Mouse (Mus musculus) lung, postnatal 25 days (tissue): Measurements from ENCODE around the gene Lep.
A peak's percentile ranks its signal among the peaks of the same experiment; 100 is the strongest.

ENCODE experiments used
- DNase-seq: peaks from one replicate; pipeline ENCODE4 v3.0.0; 2022; ENCODE audit warnings: low spot score

Lep gene

DNA sequence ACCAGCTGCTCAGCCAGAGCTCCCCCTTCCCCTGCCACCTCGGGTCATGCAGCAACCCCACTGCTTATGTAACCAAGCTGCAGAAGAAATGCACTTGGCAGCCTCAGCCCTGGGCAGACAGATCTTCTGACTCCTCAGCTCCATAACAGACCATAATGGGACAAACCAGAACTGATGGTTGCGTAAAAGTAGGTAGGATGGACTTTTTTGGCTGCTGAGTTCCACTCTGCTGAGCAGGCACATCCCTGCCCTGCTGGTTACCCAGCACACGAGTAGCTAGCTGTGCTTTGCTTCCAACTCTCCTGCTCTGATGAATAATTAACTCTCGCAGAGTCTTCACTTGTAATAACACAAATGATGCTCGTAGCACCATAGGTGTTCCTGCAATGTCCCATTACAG is 10.1 kb upstream of the Lep start:
- DNase-seq: no peak

DNA sequence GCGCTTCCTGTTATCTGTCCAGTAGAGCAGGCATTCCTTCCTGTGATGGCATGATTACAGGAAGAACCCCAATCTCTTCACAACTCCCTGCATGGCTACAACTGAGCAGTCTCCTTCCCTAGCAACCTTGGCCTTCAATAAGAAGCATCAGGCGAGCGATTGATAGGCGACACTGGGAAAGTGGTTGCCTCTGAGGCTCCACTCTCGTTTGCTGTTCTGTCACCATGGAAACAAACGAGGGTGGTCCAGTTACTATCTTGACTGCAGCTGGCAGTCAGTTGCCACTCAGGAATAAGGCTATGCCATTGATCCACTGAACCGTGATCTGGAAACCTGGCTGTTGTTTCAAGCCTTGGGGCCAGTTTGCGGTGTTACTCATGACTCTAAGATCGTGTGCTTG is 7.8 kb upstream of the Lep start:
- DNase-seq: no peak

DNA sequence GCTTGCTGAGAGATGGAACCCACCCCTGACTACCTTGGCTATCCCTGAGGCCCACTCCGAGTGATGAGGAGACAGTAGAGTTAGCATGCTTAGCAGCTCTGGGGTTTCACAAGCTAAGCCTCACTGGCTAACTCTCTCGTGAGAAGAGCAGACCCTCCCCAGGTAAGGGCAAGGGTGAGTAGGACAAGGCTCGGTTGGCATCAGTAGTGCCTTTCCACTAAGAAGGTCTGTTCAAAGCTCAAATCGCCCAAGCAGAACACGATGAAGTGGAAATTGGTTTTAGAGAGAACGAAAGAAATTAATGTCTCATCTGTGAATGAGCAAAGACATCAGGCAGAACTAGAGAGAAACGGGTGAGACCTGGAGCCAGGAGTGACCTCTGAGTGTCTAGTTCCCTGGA is 6.8 kb upstream of the Lep start:
- DNase-seq: no peak

DNA sequence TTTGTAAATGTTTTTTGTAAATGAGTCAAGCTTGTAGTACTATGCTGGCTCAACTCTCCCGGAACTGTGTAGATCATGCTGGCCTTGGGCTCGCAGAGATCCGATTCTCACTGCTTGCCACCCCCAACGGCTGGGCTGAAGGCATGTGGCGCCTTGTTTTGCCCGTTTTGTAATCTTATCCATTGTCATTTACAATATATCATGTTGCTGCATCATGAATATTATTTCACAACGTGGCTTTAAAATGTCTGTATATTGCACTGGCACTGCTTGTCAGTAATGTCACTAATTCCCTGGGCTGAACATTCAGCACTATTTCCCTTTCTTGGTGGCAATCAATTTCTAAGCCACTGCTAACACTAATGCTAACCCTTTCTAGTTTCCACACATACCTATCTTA is 3.6 kb upstream of the Lep start:
- DNase-seq: no peak

DNA sequence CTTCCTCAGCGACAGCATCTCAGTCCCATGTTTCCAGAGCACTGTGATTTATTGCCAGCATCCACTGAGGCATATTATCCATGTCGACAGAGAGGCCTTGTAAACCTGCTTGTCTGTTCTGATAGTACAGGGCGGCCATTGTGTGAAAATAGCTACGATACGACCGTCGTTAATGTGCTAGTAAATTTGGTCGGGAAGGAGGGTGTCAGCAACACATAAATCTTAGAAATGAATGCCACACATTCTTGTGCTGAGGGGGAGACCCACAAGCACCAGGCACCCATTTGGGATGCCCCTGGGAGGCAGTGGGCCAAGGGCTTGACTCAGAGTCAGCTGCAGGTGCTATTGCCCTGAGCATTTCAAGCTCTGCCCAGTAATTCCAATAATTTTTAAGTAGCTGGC is 6.4 kb downstream of the Lep start:
- DNase-seq: peak; percentile 25

DNA sequence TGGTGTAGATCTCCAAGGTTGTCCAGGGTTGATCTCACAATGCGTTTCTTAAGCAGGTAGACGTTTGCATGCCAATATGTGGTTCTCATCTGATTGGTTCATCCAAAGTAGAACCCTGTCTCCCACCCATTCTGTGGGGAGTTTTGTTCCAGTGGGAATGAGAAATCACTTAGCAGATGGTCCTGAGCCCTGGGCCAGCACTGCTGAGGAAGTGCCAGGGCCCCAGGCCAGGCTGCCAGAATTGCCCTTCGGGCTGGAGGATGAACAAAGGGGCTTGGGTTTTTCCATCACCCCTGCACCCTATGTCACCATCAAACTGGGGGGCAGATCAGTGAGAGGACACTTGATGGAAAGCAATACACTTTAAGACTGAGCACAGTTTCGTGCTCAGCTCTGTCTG is 12.2 kb downstream of the Lep start:
- no peak for DNase-seq

DNA sequence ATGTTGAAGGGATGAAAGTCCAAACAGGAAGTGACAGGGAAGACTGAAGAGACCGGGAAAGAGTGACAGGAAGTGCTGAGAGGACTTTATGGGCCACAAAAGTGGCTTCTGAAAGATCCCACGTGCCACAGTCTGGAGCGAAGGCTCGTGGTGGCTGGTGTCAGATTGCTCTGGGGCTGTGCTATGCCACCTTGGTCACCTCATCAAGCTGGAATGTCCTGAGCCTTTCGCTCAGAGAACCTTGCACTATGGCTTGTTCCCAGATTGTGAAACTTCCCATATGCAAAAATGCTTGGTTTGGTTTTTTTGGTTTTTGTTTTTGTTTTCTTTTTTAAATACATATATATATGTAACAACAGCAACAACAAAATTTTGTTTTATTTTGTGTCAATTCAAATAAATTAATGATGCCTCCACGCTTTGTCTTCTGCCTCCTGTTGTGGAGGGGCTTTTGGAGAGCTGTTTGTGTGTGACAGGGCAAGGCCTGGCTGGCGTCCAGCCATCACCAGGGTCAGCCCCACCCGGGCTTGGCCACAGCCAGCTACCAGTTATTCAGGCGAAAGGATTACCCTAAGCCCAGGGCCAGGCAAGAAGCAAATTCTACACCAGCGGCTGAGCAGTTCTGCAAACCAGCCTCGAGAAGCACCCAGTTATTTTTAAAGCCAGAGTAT is 13.6 kb downstream of the Lep start:
- no peak for DNase-seq

DNA sequence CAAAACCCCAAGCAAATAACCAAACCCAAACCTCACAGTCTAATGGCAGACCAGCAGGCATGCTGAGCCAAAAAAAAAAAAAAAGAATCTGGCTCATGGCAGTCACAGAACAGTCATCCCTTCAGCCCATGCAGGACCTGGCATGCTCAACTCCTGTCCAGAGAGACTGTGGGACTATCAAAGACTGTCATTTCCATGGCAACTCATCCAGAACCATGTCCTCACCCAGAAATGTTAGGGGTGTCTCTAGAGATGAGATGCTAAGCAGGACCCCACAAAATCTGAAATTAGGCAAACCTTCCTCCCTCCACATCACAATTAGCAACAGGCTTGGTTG is 14.1 kb downstream of the Lep start:
- no peak for DNase-seq

DNA sequence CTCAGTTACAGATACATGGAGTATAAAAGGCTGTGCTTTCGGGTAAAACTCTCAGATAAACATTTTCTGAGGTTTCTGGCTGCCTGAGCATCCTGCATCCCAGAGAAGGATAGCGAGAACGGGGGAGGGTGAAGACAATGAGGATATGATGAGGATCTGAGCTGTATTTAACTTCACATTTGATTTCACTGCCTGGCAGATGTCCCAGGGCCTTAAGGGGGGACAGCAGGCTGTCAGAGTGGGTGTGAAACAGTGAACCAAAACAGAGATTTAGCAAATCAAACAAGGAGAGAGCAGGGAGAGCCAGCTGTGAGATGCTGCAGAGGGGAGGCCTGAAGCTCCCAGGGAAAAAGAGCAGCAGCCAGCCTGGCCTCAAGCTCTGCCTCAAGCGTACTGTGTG is 19.3 kb downstream of the Lep start:
- no peak for DNase-seq

DNA sequence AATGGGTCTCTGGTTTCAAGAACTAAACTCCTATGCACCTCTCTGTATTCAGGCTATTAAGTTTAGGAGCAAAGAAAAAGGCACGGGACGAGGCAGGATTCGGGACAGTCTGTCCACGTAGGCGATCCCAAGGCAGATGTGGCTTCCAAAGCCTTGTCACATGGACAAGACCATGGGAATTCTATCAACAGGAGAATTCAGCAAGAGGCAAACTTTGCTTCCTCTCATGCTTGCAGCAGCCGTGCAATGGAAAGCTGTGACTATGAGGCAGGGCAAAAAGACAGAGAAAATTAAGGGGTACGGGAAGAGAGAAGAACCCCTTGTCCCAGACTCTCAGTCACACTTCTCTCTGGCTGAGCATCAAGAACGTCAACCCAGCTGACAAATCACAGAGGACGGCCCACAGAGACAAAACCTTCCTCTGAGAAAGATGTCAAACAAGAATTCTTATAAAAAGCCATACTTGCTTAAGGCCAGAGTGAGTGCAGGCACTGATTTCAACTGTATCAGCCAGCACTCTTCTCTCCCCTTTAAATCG is 21.9 kb downstream of the Lep start:
- no peak for DNase-seq

DNA sequence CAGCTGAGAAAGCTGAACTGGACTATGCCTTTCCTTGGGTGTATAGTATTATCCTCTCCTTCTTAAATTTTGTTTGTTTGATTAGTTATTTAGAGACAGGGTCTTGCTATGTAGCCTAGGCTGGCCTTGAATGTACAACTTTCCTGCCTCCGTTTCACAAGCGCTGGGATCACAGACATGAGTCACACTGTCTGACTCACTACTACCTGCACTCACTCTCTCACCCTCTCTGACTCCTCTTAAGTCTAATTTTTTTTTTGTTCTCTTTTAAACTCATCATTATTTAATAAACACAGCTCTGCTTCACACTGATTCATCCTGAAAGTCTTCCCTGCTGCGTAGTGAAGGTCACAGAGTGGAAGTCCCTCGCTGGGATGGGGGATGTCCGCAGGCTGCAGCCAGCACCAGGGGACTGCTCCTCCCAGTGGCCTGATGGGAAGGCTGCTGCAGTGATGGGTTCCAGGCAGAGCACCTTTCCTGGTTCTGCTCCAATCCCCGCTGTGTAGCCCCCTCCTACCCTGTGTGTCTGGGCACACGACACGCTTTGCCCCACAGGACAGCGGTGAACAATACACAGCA is 22.8 kb downstream of the Lep start:
- no peak for DNase-seq

DNA sequence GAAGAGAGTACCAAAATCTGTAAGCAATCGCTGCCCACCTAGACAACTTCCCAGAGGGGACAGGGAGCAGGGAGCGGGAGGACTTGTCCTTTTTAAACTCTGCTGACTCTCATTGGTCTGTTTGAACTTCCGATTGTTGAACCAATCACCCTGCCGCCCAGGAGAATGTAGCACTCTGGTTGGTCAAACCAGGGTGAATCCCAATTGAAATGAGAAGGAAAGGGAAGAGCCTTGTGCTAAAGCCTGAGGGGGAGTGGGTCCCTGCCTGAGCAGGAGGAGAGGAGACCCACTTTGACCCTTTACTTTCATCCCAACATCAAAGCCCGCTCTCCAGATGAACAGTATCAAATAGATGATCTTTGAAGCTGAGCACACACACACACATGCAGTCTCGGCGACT is 24.4 kb downstream of the Lep start:
- no peak for DNase-seq

DNA sequence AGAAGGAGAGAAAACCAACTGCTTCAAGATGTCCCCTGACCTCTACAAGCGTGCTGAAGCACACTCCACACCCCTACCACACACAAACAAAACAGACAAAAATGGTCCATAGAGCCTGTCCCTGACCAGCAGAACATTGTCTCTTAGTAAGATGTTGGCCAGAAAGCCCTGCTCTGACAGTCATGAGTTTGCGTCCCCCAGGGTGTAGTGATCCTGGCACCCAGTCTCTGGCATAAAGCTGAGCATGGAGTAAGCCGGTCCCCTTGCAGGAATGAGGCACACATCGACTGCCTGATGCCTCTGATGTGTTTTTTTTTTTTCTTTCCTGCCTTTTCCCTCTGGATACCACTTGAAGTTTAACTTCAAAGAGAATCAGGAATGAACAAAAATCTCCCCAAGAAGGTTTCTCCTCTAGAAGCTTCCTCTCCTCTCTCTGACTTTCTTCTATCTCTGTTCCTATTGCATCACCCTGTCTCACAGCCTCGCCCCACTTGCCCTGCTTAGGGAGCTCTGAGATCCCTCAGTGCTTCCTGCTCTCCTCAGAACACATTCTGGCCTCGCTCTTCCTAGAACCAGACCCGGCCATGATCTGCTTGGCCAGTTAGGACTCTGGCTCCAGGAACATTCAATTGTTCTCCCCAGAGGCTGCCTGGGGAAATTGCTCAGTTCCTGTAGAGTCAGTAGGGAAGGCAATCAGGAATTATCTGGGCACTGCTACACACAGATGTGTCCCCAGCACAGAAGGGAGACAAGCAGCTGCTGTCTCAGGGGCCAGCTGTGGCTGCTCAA is 28.1 kb downstream of the Lep start:
- DNase-seq: peak; percentile 8

DNA sequence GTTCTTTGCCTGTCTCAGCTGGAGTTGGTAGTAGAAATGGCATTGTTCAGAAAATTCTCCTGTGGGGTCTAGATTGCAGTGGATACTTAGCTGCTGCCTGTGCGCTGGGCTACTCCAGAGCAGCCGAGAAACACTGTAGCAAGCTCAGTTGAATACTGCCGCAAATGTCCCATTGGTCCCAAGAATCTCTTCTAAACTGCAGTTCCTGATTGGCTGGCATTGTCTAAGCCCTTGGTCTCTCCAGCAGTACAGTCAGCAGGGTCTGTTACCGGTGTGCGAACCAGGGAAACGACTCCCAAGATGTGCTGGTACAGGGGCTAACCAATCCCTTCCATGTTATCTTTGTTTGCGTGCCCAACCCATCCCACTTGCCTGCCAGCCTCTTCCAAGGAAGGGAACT is 32.2 kb downstream of the Lep start:
- DNase-seq: no peak

DNA sequence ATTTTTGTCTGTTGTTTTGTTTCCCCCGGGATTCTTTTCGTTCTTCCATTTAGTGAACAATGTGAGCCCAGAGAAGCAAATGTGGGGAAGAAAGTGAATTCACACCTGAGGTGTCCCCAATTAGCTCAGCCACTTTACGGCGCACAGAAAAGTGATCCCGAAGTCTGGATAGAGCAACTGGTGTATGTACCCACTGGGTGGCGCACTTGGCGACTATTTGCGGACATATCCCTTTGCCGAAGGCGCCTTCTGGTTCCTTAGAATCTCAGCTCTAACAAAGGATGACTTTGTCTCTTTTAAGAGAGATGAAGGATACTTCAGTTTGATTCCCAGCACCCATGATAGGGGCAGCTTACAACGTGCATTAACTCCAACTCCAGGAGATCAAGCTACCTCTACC is 32.9 kb downstream of the Lep start:
- no peak for DNase-seq

DNA sequence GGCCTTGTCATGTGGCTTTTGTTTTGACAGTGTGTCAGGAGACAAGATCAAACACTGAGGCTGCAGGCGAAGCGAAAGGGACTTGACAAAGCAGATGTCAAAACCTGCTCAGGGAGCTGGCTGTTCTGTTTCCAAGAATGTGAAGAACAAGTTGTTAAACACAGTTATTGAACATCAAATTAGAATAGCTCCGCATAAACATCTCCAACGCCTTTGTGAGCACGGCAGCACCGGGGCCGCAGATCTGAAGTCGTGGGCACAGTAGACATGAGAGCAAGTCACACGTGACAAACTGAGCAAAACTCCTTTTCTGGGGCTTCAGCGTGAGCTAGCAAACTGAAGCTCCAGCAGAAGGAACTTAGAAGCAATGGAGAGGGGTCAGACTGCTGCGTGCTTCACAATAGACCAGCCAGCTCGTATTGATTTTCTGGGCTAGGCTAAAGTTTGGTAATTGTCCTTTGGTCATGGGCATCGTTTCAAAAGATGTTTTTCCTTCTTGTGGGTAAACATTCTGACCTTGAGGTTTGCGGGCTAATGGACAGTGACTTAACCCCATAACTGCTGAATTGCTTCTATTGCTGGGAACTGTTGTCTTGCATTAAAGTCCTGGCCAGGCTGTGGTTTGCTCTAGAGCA is 39.6 kb downstream of the Lep start:
- no peak for DNase-seq

DNA sequence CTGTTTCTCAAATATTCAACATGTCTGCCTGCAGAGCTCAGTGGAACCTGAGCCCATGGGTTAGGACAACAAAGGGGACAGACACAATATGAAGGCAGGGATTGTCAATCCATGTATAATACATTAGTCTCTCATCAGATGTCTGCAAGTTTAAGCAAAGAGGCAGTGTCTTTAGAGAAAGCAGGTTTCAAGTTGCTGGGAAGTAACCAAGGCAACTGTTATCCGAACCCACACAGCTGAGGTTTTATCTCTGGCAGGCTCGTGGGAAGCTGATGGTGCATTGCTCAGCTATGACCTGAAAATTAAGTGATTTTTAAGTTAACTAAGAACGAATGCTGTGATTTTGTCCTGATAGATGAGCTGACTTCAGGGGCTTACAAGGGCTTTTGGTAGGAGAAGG is 40.4 kb downstream of the Lep start:
- no peak for DNase-seq

DNA sequence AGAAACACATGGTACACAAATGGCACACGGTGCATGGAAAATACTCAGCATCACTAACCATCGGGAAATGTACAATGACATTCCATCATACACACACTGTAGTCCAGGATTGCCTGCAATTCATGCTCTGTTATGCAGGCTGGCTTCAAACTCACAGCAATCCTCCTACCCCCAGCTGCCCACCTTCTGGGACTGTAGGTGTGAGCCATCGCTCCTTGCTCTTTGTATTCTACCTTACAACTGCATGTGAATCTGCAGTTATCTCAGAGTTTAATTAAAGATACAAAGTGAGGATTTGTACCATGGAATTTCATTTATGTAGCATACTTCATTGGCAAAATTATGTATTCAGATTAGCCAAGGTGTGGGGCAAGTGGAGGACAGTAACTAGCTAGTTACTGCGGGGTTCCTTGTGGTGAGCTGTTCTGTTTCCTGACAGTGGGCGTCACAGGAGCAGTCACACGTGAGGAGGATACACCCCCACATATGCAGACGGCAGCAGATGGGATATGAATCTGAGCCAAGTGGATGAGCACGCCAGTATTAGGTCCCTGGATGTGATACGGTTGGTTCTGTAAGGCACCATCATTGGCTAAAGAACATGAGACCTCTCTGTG is 41.3 kb downstream of the Lep start:
- DNase-seq: no peak

DNA sequence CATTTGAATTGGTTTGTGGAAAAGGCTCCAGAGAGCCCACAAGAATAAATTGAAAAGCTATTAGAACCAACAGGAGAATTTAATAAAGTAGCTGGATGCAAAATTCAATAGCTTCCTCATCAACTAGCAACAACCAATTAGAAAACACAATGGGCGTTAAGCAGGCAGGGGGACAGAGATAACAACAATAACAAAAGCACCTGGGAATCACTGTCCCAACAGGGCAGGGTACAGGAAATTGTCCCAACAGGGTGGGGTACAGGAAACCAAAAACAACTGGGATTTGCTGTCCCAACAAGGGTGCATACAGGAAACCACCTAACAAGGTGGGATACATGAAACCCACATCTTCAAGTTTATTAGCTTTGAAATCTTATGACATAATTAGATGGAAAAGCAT is 48.4 kb downstream of the Lep start:
- DNase-seq: no peak

DNA sequence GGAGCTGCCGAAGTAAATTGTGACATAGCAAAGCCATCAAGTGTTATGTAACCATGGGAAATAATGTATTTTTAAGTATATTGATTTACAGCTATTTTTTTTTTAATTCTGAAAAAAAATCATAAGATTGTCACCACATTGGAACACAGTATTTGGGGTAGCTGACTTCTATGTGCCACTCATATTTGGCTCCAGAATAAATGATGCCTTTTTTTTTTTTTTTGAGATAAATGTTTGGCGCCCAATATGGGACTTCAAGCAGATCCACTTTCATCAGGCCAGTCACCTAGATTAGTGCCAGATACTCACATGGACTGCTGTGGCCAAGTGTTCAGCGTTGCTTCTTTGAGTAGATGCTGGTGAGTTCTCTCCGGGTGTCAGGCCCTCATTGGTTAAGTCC is 51.5 kb downstream of the Lep start:
- no peak for DNase-seq

DNA sequence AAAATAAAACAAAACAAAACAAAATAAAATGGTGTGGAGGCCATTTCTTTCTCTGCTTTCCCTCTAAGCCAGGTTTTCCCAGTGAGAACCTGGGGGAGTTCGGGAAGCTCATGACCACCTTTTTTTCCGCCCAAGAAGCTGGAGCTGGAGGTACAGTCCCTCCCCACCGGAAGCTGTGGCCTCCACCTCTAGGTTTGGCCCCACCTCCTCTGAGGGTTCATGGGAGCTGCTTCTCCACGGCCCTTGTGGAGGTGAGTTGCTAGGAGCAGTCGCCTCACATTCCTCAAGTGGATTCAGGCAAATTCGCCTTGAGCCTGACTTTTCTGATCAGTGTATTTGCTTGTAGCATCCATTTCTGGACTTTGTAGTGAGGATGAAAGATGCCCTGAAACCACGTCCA is 55.7 kb downstream of the Lep start:
- no peak for DNase-seq

DNA sequence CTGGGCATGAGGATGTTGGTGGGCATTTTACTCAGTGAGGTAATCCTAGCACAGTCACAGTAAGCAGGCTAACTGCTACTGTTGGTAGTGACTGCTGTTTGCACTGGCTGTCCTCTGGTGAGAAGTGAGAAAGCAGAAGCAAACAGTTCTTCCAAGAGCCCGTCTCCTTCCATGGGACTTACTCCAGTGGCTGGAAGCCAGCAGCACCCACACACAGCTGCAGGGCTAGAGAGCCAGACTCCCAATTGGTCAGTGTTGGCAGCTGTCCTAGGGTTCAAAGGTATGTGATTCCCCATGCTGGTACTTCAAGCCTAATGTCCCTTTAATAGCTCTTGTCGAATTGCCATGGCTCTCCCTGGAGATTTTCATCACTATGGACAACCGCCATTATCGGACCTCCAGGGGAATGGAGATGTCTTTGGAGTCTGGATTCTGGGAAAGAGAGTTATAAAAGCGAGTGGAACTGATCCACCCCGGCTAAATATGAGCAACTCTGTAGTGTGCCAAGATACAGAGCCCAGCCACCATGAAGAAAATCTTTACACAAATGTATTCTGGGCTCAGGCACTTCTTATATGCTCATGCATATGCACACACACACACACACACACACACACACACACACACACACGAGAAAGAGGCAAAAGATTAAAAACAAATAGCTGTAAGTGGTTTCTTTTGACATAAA is 57.5 kb downstream of the Lep start:
- peak; percentile 25 for DNase-seq
